8 mouse cellular contexts compared by ENCODE assay signal in the genomic region with DNA sequence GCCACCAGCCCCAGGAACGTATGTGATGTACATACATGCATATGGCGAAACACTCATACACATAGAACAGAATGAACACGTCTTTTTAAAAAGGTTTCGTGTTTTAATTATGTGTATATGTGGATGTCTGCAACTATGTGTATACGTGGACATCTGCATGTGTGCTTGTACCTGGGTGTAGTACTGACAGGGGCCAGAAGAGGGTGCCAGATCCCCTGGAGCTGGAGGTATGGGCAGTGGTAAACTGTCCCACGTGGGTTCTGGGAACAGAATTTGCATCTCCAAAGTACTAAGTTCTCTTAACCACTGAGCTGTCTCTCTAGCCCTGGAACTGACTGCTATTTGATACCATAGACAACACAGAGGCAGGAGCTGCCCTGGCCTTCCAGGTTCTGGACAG. TPM values are rescaled to one million over a fixed set of nuclear protein-coding genes. Genes with fewer than 3 reads are reported as not detected.
A peak's percentile ranks its signal among the peaks of the same experiment; 100 is the strongest.
DNase-seq lines count a peak whose midpoint lies in the region; ATAC-seq and TF ChIP-seq lines count a peak whose summit lies in the region.
"Had no signal": no experiment of that assay in that cellular context is flagged by ENCODE, and none has a peak within 500 bp of the region (broad histone marks: within the 10 kb centered on the region; RNA-seq: fewer than 3 reads in every experiment).

No protein-coding gene starts in this region.

- H3K27ac ChIP-seq in ES-E14 (ENCODE audit: insufficient read depth, low read depth, low read length, poor library complexity, severe bottlenecking): no peak overlapping the region
- H3K27ac ChIP-seq in small intestine, adult 2 months (ENCODE audit: insufficient read depth, low read depth, low read length): no peak overlapping the region
- H3K27ac ChIP-seq: macrophage had no signal

- H3K9me3 ChIP-seq in ES-E14 (ENCODE audit: control insufficient read depth, insufficient read depth, low read depth, low read length): no peaks in the 10 kb centered on the region

- no peaks in the 10 kb centered on the region for H3K27me3 ChIP-seq in small intestine, adult 2 months (ENCODE audit: control insufficient read depth, insufficient read depth, low read length)

- ATAC-seq in erythroid progenitor cell, adult 5-6 weeks (replicated peaks; ENCODE audit: low FRiP score, poor library complexity, severe bottlenecking): 0 out of 2 replicates have a peak, but pooled peaks have one; percentile 37

- no peaks in the 10 kb centered on the region for H3K36me3 ChIP-seq in ES-E14 (ENCODE audit: control insufficient read depth, insufficient read depth, low read length, poor library complexity, severe bottlenecking)
- H3K36me3 ChIP-seq in small intestine, adult 2 months (ENCODE audit: control insufficient read depth, insufficient read depth, low read length): no peaks in the 10 kb centered on the region

- H3K4me3 ChIP-seq in ES-E14 (ENCODE audit: insufficient read depth in 1 of 2, low read depth in 1 of 2, low read length in 2 of 2, poor library complexity in 1 of 2, severe bottlenecking in 1 of 2): no peak overlapping the region
- no peak overlapping the region for H3K4me3 ChIP-seq in small intestine, adult 2 months (ENCODE audit: low read depth, low read length)

- peaks cover 2 to 9% of the 10 kb centered on the region in 2 experiments; a peak in 2 of 4 replicates for H3K4me1 ChIP-seq in ES-E14 (ENCODE audit: control insufficient read depth in 2 of 2, insufficient read depth in 2 of 2, low read length in 2 of 2, poor library complexity in 1 of 2)
- H3K4me1 ChIP-seq in small intestine, adult 2 months (ENCODE audit: control insufficient read depth, insufficient read depth, insufficient read length, low read length): no peaks in the 10 kb centered on the region

- in situ Hi-C loops in ES-E14 (cut with MboI; ENCODE audit: low sequenced_read_pairs in 2 of 2, unreplicated experiment in 2 of 2): loop anchor here (25.0 kb wide), 2 partner anchors 144 to 494 kb away; no protein-coding TSS in a partner anchor

- peak; percentile 40 for DNase-seq in kidney, adult 11 months
- no peak for DNase-seq in kidney, postnatal 14 days
- peak; percentile 29 for DNase-seq in CD4-positive helper T cell, adult 2 months (ENCODE audit: low read depth, low spot score)
- DNase-seq in ES-E14 (ENCODE audit: low read depth, low spot score): peak; percentile 94
- no peak for DNase-seq in layer of hippocampus, adult 18-20 months (ENCODE audit: low spot score in 2 of 2)

- H3K9ac ChIP-seq in ES-E14 (ENCODE audit: insufficient read depth, low read depth, low read length, poor library complexity, severe bottlenecking): no peak overlapping the region

- WGBS in small intestine, adult 2 months: 73% methylated on average over 6 of the region's 6 CpGs

- no peak for TF ChIP-seq POLR2A in small intestine, adult 2 months (IDR thresholded peaks at IDR 0.05; ENCODE audit: low read depth, low read length)

- peak; percentile 60; the same call in 1 of the 2 replicates for TF ChIP-seq CTCF in small intestine, adult 2 months (IDR thresholded peaks at IDR 0.05; ENCODE audit: extremely low read depth, insufficient read length, insufficient replicate concordance, low read depth, low read length)

TF ChIP-seq in ES-E14, 5 proteins besides CTCF, POLR2A, EP300 and RAD21:
- no peak for TF ChIP-seq ZNF384 (IDR thresholded peaks at IDR 0.05; ENCODE audit: low read depth, low read length)
- no peak for TF ChIP-seq CHD2 (IDR thresholded peaks at IDR 0.05; ENCODE audit: low read depth, low read length)
- peak; percentile 94 for TF ChIP-seq ZC3H11A (IDR thresholded peaks at IDR 0.05; ENCODE audit: borderline replicate concordance, low read depth, low read length)
- TF ChIP-seq HCFC1 (IDR thresholded peaks at IDR 0.05; ENCODE audit: borderline replicate concordance, insufficient read depth, low read length): 0 out of 2 replicates have a peak, but pooled peaks have one; percentile 33
- no peak for TF ChIP-seq MAFK (IDR thresholded peaks at IDR 0.05; ENCODE audit: insufficient read depth, low read depth, low read length)

RNA-seq across cellular contexts. Expression of a gene that starts 30.4 kb away (rescaled TPM):
- 0.62 and 2.2 TPM in 2 replicates for total RNA-seq in ES-E14 (2012; rRNA removed)
- total RNA-seq in erythroid progenitor cell, adult 5-6 weeks (2015; ENCODE audit: low replicate concordance): 8.6 and 17.6 TPM in 2 replicates
- total RNA-seq in erythroid progenitor cell, adult 5-6 weeks (2017; ENCODE audit: low replicate concordance): 22.8 and 28.4 TPM in 2 replicates
- 0.80 and 2.1 TPM in 2 replicates for polyA plus RNA-seq in small intestine, adult 2 months (2012; rRNA removed)
- total RNA-seq in layer of hippocampus, adult 18-20 months (2021): not detected

RNA-seq across cellular contexts. Expression of a gene that starts 58.8 kb away (rescaled TPM):
- total RNA-seq in ES-E14 (2012; rRNA removed): 22.9 and 49.5 TPM in 2 replicates
- 4.3 and 6.7 TPM in 2 replicates for total RNA-seq in erythroid progenitor cell, adult 5-6 weeks (2015; ENCODE audit: low replicate concordance)
- 2.6 and 7.1 TPM in 2 replicates for total RNA-seq in erythroid progenitor cell, adult 5-6 weeks (2017; ENCODE audit: low replicate concordance)
- polyA plus RNA-seq in small intestine, adult 2 months (2012; rRNA removed): 7.2 and 17.0 TPM in 2 replicates
- total RNA-seq in layer of hippocampus, adult 18-20 months (2021): 10 to 100 TPM; 15.7 to 17.6 TPM

Comparison
In these comparisons a context has a peak if more than half of its experiments do, and no peak if none do; other contexts are left out.
1. DNase-seq: peak in kidney, adult 11 months (single experiment), CD4-positive helper T cell, adult 2 months (single experiment) and ES-E14 (single experiment); none in kidney, postnatal 14 days (single experiment) and layer of hippocampus, adult 18-20 months (0 of 2).